Mouse (Mus musculus) neural tube, embryonic 13.5 days (tissue): ENCODE data around the gene Il16. TPM values are rescaled to one million over a fixed set of nuclear protein-coding genes. Genes with fewer than 3 reads are reported as not detected.

Experiments used
- ATAC-seq: fragments of 200-750 bp; cut with Nextera tagmentation; 2 replicates; pipeline ENCODE4 v1.8.0; 2017; ENCODE audit warnings: low read depth, mild to moderate bottlenecking, moderate TSS enrichment, moderate library complexity
- H3K27ac ChIP-seq: fragments of 300-500 bp; sonication (generic); replicated peaks from 2 replicates; pipeline ENCODE4 v1.5.1; 2015; ENCODE audit warnings: moderate library complexity, mild to moderate bottlenecking, inconsistent platforms
- H3K27me3 ChIP-seq: fragments of 300-500 bp; sonication (generic); 2 replicates; pipeline ENCODE4 v1.6.1; 2015; ENCODE audit warnings: mild to moderate bottlenecking, inconsistent platforms
- H3K36me3 ChIP-seq: fragments of 300-500 bp; sonication (generic); 2 replicates; pipeline ENCODE4 v1.6.1; 2015; ENCODE audit warnings: mild to moderate bottlenecking, inconsistent platforms
- H3K4me1 ChIP-seq: fragments of 300-500 bp; sonication (generic); replicated peaks from 2 replicates; pipeline ENCODE4 v1.6.1; 2015; ENCODE audit warnings: inconsistent platforms
- H3K4me2 ChIP-seq: fragments of 300-500 bp; sonication (generic); 2 replicates; pipeline ENCODE4 v1.6.1; 2015; ENCODE audit warnings: inconsistent platforms, mild to moderate bottlenecking, moderate library complexity
- H3K4me3 ChIP-seq: fragments of 300-500 bp; sonication (generic); 2 replicates; pipeline ENCODE4 v1.5.1; 2015; ENCODE audit warnings: mild to moderate bottlenecking, inconsistent platforms
- H3K9ac ChIP-seq: fragments of 300-500 bp; sonication (generic); 2 replicates; pipeline ENCODE4 v1.6.1; 2015; ENCODE audit warnings: moderate library complexity, mild to moderate bottlenecking, inconsistent platforms
- H3K9me3 ChIP-seq: fragments of 300-500 bp; sonication (generic); 2 replicates; pipeline ENCODE4 v1.6.1; 2016; ENCODE audit warnings: inconsistent platforms
- WGBS: fragments of 180-500 bp; shearing (Covaris S2); methylation state at CpG from one replicate; pipeline ENCODE4 v1.1.7; 2015; 5-methylcytosine and 5-hydroxymethylcytosine counted together
- polyA plus RNA-seq: library from polyadenylated mRNA; unstranded; fragments of >200 nt; fragmentation: Nextera tagmentation; extraction: Ambion mirVana; gene quantifications from 2 replicates; pipeline ENCODE4 v1.2.1, GENCODE M21; 2015

The Il16 gene
- polyA plus RNA-seq, 1 experiment from 2014 or later = 1.6 TPM

GRCm38 (mm10) chr7:83746107-83746687 is 671 bp upstream of the Il16 start:
- WGBS = 51% methylated on average over 8 of the region's 8 CpGs
- Histone ChIP-seq H3K4me3 (no peak overlapping the region), H3K9me3 (no peaks in the 10 kb centered on the region), H3K27ac (no peak overlapping the region), H3K27me3 (no peaks in the 10 kb centered on the region), H3K9ac (no peak overlapping the region), H3K4me1 (peaks cover 10% of the 10 kb centered on the region; the same call in 1 of the 2 replicates), H3K36me3 (no peaks in the 10 kb centered on the region), H3K4me2 (peak overlapping the region; percentile 35)
- ATAC-seq = no peak

GRCm38 (mm10) chr7:83745065-83745412 is 487 bp downstream of the Il16 start:
- Histone ChIP-seq H3K4me2 (peak overlapping the region; percentile 35), H3K27ac (no peak overlapping the region)

DNA sequence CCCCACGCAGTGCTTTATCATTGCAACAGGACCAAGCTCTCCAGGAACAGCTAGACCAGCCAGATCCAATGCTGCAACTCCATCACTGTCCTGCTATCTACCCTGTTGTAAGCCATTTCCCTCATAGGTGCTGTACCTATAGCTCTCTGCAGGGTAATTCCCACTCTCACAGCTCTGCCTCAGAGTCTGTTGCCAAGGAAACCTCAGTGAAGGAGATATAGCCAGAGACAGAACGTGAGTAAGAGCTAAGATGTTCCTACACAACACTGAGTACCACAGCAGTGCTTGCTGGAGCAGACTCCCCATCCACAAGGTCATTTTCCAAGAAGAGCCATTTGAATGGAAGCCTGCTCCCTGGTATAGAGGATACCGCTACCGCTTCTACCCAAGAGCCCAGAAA is 1.3 kb downstream of the Il16 start:
- peaks cover 10% of the 10 kb centered on the region; the same call in 1 of the 2 replicates for H3K4me1 ChIP-seq
- no peak overlapping the region for H3K4me3 ChIP-seq
- no peaks in the 10 kb centered on the region for H3K27me3 ChIP-seq
- WGBS = 87% methylated on average over 4 of the region's 4 CpGs
- H3K9me3 ChIP-seq = no peaks in the 10 kb centered on the region
- no peak overlapping the region for H3K4me2 ChIP-seq
- ATAC-seq = no peak
- no peak overlapping the region for H3K9ac ChIP-seq
- H3K36me3 ChIP-seq = no peaks in the 10 kb centered on the region
- no peak overlapping the region for H3K27ac ChIP-seq

More at GRCm38 (mm10) chr7:83745065-83745412, 487 bp downstream of the Il16 start:
- WGBS = 90% methylated on average over 9 of the region's 9 CpGs
- Histone ChIP-seq H3K36me3 (no peaks in the 10 kb centered on the region), H3K9ac (0 out of 2 replicates have a peak overlapping the region, but pooled peaks have one; percentile 12), H3K9me3 (no peaks in the 10 kb centered on the region), H3K4me3 (no peak overlapping the region), H3K4me1 (peaks cover 10% of the 10 kb centered on the region; the same call in 1 of the 2 replicates), H3K27me3 (no peaks in the 10 kb centered on the region)
- no peak for ATAC-seq

DNA sequence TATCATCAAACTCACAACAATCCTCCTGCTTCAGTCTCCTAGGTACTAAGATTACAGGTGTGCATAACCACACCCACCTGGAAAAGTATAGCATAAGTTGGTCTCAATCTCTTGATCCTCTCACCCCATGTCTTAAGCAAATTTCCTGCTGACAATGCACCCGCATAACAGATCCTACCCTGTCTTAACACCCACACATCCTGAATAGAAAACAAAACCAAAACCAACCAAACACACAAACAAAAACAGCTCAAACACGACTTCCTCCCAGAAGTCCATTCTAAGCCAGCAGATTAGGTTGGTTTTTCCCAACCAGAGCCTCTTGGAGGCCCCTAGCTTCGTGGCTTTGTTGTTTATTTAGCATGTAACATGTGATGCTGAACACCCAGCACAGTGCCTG is 2.8 kb downstream of the Il16 start:
- ATAC-seq = no peak
- 61% methylated on average over 3 of the region's 3 CpGs for WGBS
- no peak overlapping the region for H3K4me2 ChIP-seq
- H3K27me3 ChIP-seq = no peaks in the 10 kb centered on the region
- no peak overlapping the region for H3K4me3 ChIP-seq
- H3K9me3 ChIP-seq = no peaks in the 10 kb centered on the region
- peaks cover 13% of the 10 kb centered on the region; the same call in 1 of the 2 replicates for H3K4me1 ChIP-seq
- no peak overlapping the region for H3K27ac ChIP-seq
- no peak overlapping the region for H3K9ac ChIP-seq
- no peaks in the 10 kb centered on the region for H3K36me3 ChIP-seq

GRCm38 (mm10) chr7:83742026-83742425 is 3.5 kb downstream of the Il16 start:
- no peak overlapping the region for H3K4me2 ChIP-seq
- no peaks in the 10 kb centered on the region for H3K36me3 ChIP-seq
- no peak overlapping the region for H3K4me3 ChIP-seq
- H3K9me3 ChIP-seq = no peaks in the 10 kb centered on the region
- no peaks in the 10 kb centered on the region for H3K27me3 ChIP-seq
- ATAC-seq = no peak
- no peak overlapping the region for H3K27ac ChIP-seq
- H3K9ac ChIP-seq = no peak overlapping the region
- 93% methylated on average over 2 of the region's 2 CpGs for WGBS
- peaks cover 13% of the 10 kb centered on the region; the same call in 1 of the 2 replicates for H3K4me1 ChIP-seq

DNA sequence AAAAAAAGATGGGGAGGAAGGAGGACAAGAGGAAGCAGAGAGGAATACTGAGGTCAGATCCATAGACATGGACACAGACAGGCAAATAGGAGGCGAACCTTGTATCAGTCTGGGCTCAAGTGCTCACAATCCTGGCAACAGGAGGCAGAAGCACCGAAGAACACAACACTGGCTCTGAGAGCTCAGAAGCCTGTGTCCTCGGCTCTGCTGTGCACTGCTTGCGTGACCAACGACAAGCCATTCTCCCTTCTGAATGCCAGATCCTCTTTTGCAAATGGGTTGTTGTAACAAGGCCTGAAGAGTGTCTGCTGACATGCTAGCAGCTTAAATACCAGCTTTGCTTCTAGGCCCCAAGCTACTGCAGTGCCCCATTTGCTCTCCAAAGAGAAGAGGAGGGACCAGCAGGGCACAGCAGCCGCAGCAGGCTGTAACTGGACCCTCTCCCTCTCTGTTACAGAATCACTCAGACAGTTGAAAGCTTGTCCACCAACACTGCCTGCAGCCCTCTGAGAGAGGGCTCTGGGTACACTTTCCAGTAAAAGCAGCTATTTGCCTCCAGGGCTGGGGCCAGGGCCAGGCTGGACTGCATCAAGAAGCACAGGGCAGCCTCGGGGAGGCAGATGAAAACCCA is 5.7 kb downstream of the Il16 start:
- WGBS = 54% methylated on average over 7 of the region's 7 CpGs
- Histone ChIP-seq H3K4me2 (no peak overlapping the region), H3K27ac (peak overlapping the region; percentile 57; the same call in 1 of the 2 replicates), H3K9me3 (no peaks in the 10 kb centered on the region), H3K27me3 (no peaks in the 10 kb centered on the region), H3K36me3 (no peaks in the 10 kb centered on the region), H3K4me3 (no peak overlapping the region), H3K4me1 (0 out of 2 replicates have a peak, but pooled peaks cover 2% of the 10 kb centered on the region), H3K9ac (no peak overlapping the region)
- 0 out of 2 replicates have a peak, but pooled peaks have one; percentile 15 for ATAC-seq

DNA sequence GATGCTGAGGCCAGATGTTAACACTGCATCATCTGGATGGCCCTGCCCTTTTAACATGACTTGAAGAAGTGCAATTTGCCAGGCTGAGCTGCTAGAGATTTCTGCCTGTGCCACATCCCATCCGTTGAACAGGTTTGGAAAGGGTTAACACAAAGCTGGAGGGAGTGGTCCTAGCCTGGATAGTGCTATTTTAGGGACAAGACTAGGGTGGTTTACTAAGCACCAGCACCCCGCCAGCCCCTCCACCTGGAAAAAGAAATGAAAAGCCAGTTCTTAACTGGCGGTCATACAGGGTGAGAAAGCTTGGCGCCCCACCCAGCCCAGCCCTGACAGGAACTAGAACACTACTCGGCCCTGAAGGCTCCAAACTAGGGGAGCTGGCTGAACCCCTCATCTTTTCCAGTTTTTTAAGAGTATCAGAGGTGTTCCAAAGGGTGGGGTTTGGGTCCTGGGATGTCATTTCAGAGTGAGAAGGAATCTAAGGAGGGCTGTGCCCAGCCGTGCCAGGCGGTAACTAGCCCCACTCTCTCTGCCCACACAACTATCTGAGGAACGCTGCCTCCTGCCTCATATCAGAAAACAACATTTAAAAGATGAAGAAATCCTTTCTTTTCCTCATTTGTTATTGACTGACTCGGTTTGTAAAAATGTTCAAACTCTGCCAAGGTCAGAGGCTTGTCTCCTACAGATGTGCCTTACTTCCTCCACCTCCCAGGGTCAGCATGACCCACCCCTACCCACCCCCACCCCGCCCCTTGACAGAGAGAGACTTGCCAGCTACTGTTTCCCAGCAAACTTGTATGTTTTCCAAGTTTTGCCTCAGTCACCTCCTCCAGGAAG is 6.7 kb downstream of the Il16 start:
- Histone ChIP-seq H3K9me3 (no peaks in the 10 kb centered on the region), H3K36me3 (no peaks in the 10 kb centered on the region), H3K4me2 (no peak overlapping the region), H3K9ac (no peak overlapping the region), H3K4me3 (no peak overlapping the region), H3K4me1 (0 out of 2 replicates have a peak, but pooled peaks cover 2% of the 10 kb centered on the region), H3K27me3 (no peaks in the 10 kb centered on the region), H3K27ac (no peak overlapping the region)
- ATAC-seq = no peak
- WGBS = 73% methylated on average over 10 of the region's 10 CpGs

DNA sequence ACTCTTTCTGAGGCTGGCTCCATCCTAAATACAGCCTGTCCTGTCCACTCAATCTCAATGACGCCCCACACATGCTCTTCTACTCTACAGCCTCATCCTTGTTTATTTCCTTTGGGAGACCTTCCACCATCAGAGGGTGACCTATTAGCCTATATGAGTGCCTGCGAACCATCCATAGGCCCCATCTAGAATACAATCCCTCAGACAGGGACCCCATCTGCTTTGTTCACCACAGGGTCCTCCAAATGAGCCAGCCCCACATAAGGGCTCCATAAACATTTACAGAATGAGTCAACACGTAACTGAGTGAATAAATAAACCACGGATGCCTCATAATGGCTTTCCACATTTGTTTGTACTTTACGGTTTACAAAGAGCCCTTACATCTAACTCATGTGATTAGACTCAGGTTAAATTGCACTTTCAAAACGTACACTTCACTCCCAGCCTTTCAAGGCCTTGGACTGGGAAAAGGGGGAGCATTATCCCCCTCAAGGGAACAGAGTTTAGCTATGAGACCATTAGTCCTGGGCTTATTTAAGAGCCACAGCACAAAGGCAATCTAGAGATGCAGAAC is 7.5 kb downstream of the Il16 start:
- Histone ChIP-seq H3K4me1 (0 out of 2 replicates have a peak, but pooled peaks cover 2% of the 10 kb centered on the region), H3K4me2 (no peak overlapping the region), H3K4me3 (no peak overlapping the region), H3K27me3 (no peaks in the 10 kb centered on the region), H3K36me3 (no peaks in the 10 kb centered on the region), H3K9me3 (no peaks in the 10 kb centered on the region), H3K9ac (no peak overlapping the region), H3K27ac (no peak overlapping the region)
- 42% methylated on average over 6 of the region's 6 CpGs for WGBS
- ATAC-seq = no peak

GRCm38 (mm10) chr7:83736341-83737115 is 9.0 kb downstream of the Il16 start:
- no peak overlapping the region for H3K9ac ChIP-seq
- H3K4me2 ChIP-seq = no peak overlapping the region
- H3K9me3 ChIP-seq = no peaks in the 10 kb centered on the region
- H3K27me3 ChIP-seq = no peaks in the 10 kb centered on the region
- H3K4me1 ChIP-seq = 0 out of 2 replicates have a peak, but pooled peaks cover 2% of the 10 kb centered on the region
- ATAC-seq = no peak
- 71% methylated on average over 6 of the region's 6 CpGs for WGBS
- H3K4me3 ChIP-seq = no peak overlapping the region
- no peaks in the 10 kb centered on the region for H3K36me3 ChIP-seq
- H3K27ac ChIP-seq = no peak overlapping the region

DNA sequence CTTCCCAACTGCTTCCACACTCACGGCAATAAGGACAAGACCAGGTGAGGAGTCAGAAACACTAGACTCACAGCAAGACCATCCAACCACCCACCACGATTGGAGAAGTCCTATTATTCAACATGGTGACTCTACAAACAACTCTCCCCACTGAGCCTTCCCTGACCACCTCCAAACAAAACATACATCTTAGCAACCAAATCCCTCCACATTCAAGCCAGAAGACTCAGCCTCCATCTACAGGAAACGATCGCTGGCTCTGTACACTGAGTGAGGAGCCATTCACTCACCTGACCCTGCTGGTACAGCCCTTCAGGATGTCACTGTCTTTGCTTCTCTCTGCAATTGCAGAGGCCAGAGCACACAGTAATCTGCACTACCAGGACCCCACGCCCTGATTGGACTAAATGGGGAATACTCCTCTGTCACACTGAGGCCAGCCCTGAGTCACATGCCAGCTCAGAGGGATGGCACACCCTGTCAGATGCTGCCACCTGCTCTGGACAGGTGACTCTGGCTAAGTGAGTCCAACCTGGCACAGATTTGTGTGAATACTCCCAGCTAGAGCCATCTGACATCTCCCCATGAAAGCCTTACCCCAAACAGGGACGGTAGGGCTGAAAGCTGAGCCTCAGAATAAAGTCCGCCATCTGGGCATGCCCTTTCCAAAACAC is 10.3 kb downstream of the Il16 start:
- H3K4me1 ChIP-seq = 0 out of 2 replicates have a peak, but pooled peaks cover 2% of the 10 kb centered on the region
- no peak overlapping the region for H3K4me3 ChIP-seq
- H3K9me3 ChIP-seq = no peaks in the 10 kb centered on the region
- H3K27ac ChIP-seq = no peak overlapping the region
- 89% methylated on average over 7 of the region's 7 CpGs for WGBS
- no peak overlapping the region for H3K9ac ChIP-seq
- H3K27me3 ChIP-seq = no peaks in the 10 kb centered on the region
- H3K4me2 ChIP-seq = no peak overlapping the region
- no peak for ATAC-seq
- no peaks in the 10 kb centered on the region for H3K36me3 ChIP-seq

GRCm38 (mm10) chr7:83734671-83735082 is 10.8 kb downstream of the Il16 start:
- Histone ChIP-seq H3K9ac (no peak overlapping the region), H3K4me3 (no peak overlapping the region), H3K4me1 (0 out of 2 replicates have a peak, but pooled peaks cover 2% of the 10 kb centered on the region), H3K4me2 (no peak overlapping the region), H3K27ac (no peak overlapping the region), H3K27me3 (no peaks in the 10 kb centered on the region), H3K36me3 (no peaks in the 10 kb centered on the region), H3K9me3 (no peaks in the 10 kb centered on the region)
- ATAC-seq = no peak
- WGBS = 70% methylated on average over 6 of the region's 6 CpGs
